Mouse (Mus musculus) forebrain, postnatal 0 days (tissue): Measurements from ENCODE around the gene Fbxo41. TPM values are rescaled to one million over a fixed set of nuclear protein-coding genes. Genes with fewer than 3 reads are reported as not detected.

Experiments used
- ATAC-seq: fragments of 200-750 bp; cut with Nextera tagmentation; 2 replicates; pipeline ENCODE4 v1.8.0; 2017; ENCODE audit warnings: mild to moderate bottlenecking, moderate library complexity
- DNase-seq: peaks from one replicate; pipeline ENCODE4 v3.0.0-alpha.2; 2015
- H3K27ac ChIP-seq: fragments of 300-500 bp; sonication (generic); 2 replicates; pipeline ENCODE4 v1.5.1; 2014; ENCODE audit warnings: low read depth, mild to moderate bottlenecking, antibody characterized with exemption, low read length, moderate library complexity, mixed read lengths
- H3K27me3 ChIP-seq: fragments of 300-500 bp; sonication (generic); 2 replicates; pipeline ENCODE4 v1.6.1; 2014; ENCODE audit warnings: mild to moderate bottlenecking, low read length, mixed read lengths; ENCODE audit not compliant: insufficient read depth
- H3K36me3 ChIP-seq: fragments of 300-500 bp; sonication (generic); 2 replicates; pipeline ENCODE4 v1.6.1; 2014; ENCODE audit warnings: mild to moderate bottlenecking, moderate library complexity; ENCODE audit not compliant: insufficient read depth
- H3K4me1 ChIP-seq: fragments of 300-500 bp; sonication (generic); 2 replicates; pipeline ENCODE4 v1.6.1; 2014; ENCODE audit warnings: antibody characterized with exemption; ENCODE audit not compliant: insufficient read depth
- H3K4me2 ChIP-seq: fragments of 300-500 bp; sonication (generic); 2 replicates; pipeline ENCODE4 v1.6.1; 2014; ENCODE audit warnings: low read depth, mild to moderate bottlenecking, moderate library complexity
- H3K4me3 ChIP-seq: fragments of 300-500 bp; sonication (generic); 2 replicates; pipeline ENCODE4 v1.5.1; 2014; ENCODE audit warnings: low read depth, low read length, mixed read lengths
- H3K9ac ChIP-seq: fragments of 300-500 bp; sonication (generic); 2 replicates; pipeline ENCODE4 v1.6.1; 2014; ENCODE audit warnings: mild to moderate bottlenecking
- H3K9me3 ChIP-seq: fragments of 300-500 bp; sonication (generic); 2 replicates; pipeline ENCODE4 v1.6.1; 2016; ENCODE audit warnings: low read length
- CTCF ChIP-seq: sonication (generic); IDR thresholded peaks from 2 replicates; pipeline ENCODE4 v1.5.1; 2016; ENCODE audit warnings: antibody characterized with exemption, control low read depth, low read depth
- WGBS: fragments of 180-500 bp; shearing (Covaris S2); extraction: QIAGEN DNeasy Blood & Tissue Kit; methylation state at CpG from one replicate; pipeline ENCODE4 v1.1.7; 2014; 5-methylcytosine and 5-hydroxymethylcytosine counted together
- polyA plus RNA-seq: library from polyadenylated mRNA; unstranded; fragments of >200 nt; fragmentation: Nextera tagmentation; extraction: Ambion mirVana; gene quantifications from 2 replicates; pipeline ENCODE4 v1.2.1, GENCODE M21; 2015
- total RNA-seq: library from RNA; depleted of rRNA; stranded (reverse); fragments of >200 nt; gene quantifications from 2 replicates; pipeline ENCODE4 v1.2.3, GENCODE M21; 2014

Fbxo41 gene
- total and polyA plus RNA-seq, 2 experiments from 2014 or later, result 11.9 to 46.7 TPM

- ATAC-seq (no peak), DNase-seq (no peak)
- Histone ChIP-seq H3K4me2 (no peak overlapping the region), H3K36me3 (no peaks in the 10 kb centered on the region), H3K27me3 (no peaks in the 10 kb centered on the region), H3K9me3 (no peaks in the 10 kb centered on the region), H3K4me3 (no peak overlapping the region), H3K27ac (no peak overlapping the region), H3K4me1 (no peaks in the 10 kb centered on the region), H3K9ac (no peak overlapping the region)
- TF ChIP-seq CTCF, result no peak
Measured at GRCm38 (mm10) chr6:85496976-85497375, 5.8 kb downstream of the Fbxo41 start.

GRCm38 (mm10) chr6:85491606-85492005 is 11.2 kb downstream of the Fbxo41 start:
- no peak overlapping the region for H3K4me3 ChIP-seq
- no peak overlapping the region for H3K4me2 ChIP-seq
- H3K9me3 ChIP-seq, result no peaks in the 10 kb centered on the region
- H3K27me3 ChIP-seq, result no peaks in the 10 kb centered on the region
- TF ChIP-seq CTCF, result no peak
- no peak for ATAC-seq
- H3K27ac ChIP-seq, result no peak overlapping the region
- DNase-seq, result no peak
- 96% methylated on average over 3 of the region's 3 CpGs for WGBS
- H3K4me1 ChIP-seq, result no peaks in the 10 kb centered on the region
- H3K36me3 ChIP-seq, result peaks cover 1% of the 10 kb centered on the region; the same call in 1 of the 2 replicates
- H3K9ac ChIP-seq, result no peak overlapping the region

GRCm38 (mm10) chr6:85490252-85490651 is 12.5 kb downstream of the Fbxo41 start:
- Histone ChIP-seq H3K9ac (no peak overlapping the region), H3K4me3 (no peak overlapping the region), H3K27me3 (0 out of 2 replicates have a peak, but pooled peaks cover 3% of the 10 kb centered on the region), H3K4me1 (no peaks in the 10 kb centered on the region; the same call in 1 of the 2 replicates), H3K27ac (no peak overlapping the region), H3K9me3 (no peaks in the 10 kb centered on the region), H3K36me3 (peaks cover 3% of the 10 kb centered on the region; the same call in 1 of the 2 replicates), H3K4me2 (no peak overlapping the region)
- WGBS, result 91% methylated on average over 4 of the region's 4 CpGs
- no peak for TF ChIP-seq CTCF
- DNase-seq (no peak), ATAC-seq (no peak)

- WGBS, result 84% methylated on average over 3 of the region's 3 CpGs
- Histone ChIP-seq H3K9ac (no peak overlapping the region), H3K36me3 (peaks cover 3% of the 10 kb centered on the region; the same call in 1 of the 2 replicates), H3K4me1 (no peaks in the 10 kb centered on the region; the same call in 1 of the 2 replicates), H3K9me3 (no peaks in the 10 kb centered on the region), H3K4me2 (no peak overlapping the region), H3K4me3 (no peak overlapping the region), H3K27ac (no peak overlapping the region), H3K27me3 (0 out of 2 replicates have a peak, but pooled peaks cover 8% of the 10 kb centered on the region)
- TF ChIP-seq CTCF, result no peak
- ATAC-seq (no peak), DNase-seq (no peak)
Measured at GRCm38 (mm10) chr6:85489717-85490116, 13.1 kb downstream of the Fbxo41 start.

- 42% methylated on average over 4 of the region's 4 CpGs for WGBS
- Histone ChIP-seq H3K9me3 (no peaks in the 10 kb centered on the region), H3K27me3 (peaks cover 11% of the 10 kb centered on the region; the same call in 1 of the 2 replicates), H3K36me3 (peaks cover 12% of the 10 kb centered on the region; the same call in 1 of the 2 replicates), H3K27ac (no peak overlapping the region), H3K4me2 (no peak overlapping the region), H3K4me1 (no peaks in the 10 kb centered on the region; the same call in 1 of the 2 replicates), H3K4me3 (no peak overlapping the region), H3K9ac (no peak overlapping the region)
- TF ChIP-seq CTCF, result no peak
- ATAC-seq (no peak), DNase-seq (no peak)
Measured at GRCm38 (mm10) chr6:85488510-85488909, 14.3 kb downstream of the Fbxo41 start.

- H3K4me2 ChIP-seq, result no peak overlapping the region
- no peaks in the 10 kb centered on the region; the same call in 1 of the 2 replicates for H3K4me1 ChIP-seq
- 47% methylated on average over 2 of the region's 2 CpGs for WGBS
- TF ChIP-seq CTCF, result no peak
- peak; percentile 56 for ATAC-seq
- H3K27me3 ChIP-seq, result peaks cover 11% of the 10 kb centered on the region; the same call in 1 of the 2 replicates
- no peak overlapping the region for H3K4me3 ChIP-seq
- no peak for DNase-seq
- H3K36me3 ChIP-seq, result peaks cover 18% of the 10 kb centered on the region; the same call in 1 of the 2 replicates
- H3K9me3 ChIP-seq, result no peaks in the 10 kb centered on the region
- no peak overlapping the region for H3K9ac ChIP-seq
- H3K27ac ChIP-seq, result no peak overlapping the region
Measured at GRCm38 (mm10) chr6:85485738-85486137, 17.1 kb downstream of the Fbxo41 start.

- Histone ChIP-seq H3K9ac (no peak overlapping the region), H3K27me3 (peaks cover 11% of the 10 kb centered on the region; the same call in 1 of the 2 replicates), H3K4me1 (no peaks in the 10 kb centered on the region; the same call in 1 of the 2 replicates), H3K4me3 (peak overlapping the region; percentile 33), H3K27ac (no peak overlapping the region), H3K4me2 (peak overlapping the region; percentile 47), H3K36me3 (peaks cover 30% of the 10 kb centered on the region; the same call in 1 of the 2 replicates), H3K9me3 (no peaks in the 10 kb centered on the region)
- no peak for DNase-seq
- 7% methylated on average over 92 of the region's 92 CpGs for WGBS
- peak; percentile 30 for ATAC-seq
- no peak for TF ChIP-seq CTCF
Measured at GRCm38 (mm10) chr6:85483843-85484721, 18.7 kb downstream of the Fbxo41 start.
